Mouse (Mus musculus) liver, embryonic 14.5 days (tissue): ENCODE measurements around the gene Gm43951. TPM values are rescaled to one million over a fixed set of nuclear protein-coding genes. Genes with fewer than 3 reads are reported as not detected.

Source experiments
- ATAC-seq: fragments of 200-750 bp; cut with Nextera tagmentation; 2 replicates; pipeline ENCODE4 v1.8.0; 2017; ENCODE audit warnings: moderate number of reproducible peaks, mild to moderate bottlenecking, moderate library complexity; ENCODE audit not compliant: insufficient read depth
- DNase-seq, 3 experiments: peaks; one replicate each; pipeline ENCODE4 v3.0.0-alpha.2; 2012 to 2013; ENCODE audit warnings: low read depth in 3 of 3, low spot score in 3 of 3
- H3K27ac ChIP-seq: fragments of 300-500 bp; sonication (generic); 2 replicates; pipeline ENCODE4 v1.5.1; 2014; ENCODE audit warnings: moderate library complexity, mild to moderate bottlenecking, control low read depth, inconsistent platforms
- H3K27me3 ChIP-seq: fragments of 300-500 bp; sonication (generic); 2 replicates; pipeline ENCODE4 v1.6.1; 2014; ENCODE audit warnings: mild to moderate bottlenecking, low read length, moderate library complexity; ENCODE audit not compliant: control insufficient read depth, insufficient read depth
- H3K36me3 ChIP-seq: fragments of 300-500 bp; sonication (generic); replicated peaks from 2 replicates; pipeline ENCODE4 v1.6.1; 2014; ENCODE audit warnings: low read depth; ENCODE audit not compliant: control insufficient read depth, insufficient read depth
- H3K4me1 ChIP-seq, 2 experiments: fragments of 200-500 bp in 1 of 2; fragments of 300-500 bp in 1 of 2; sonication (generic) in 1 of 2; replicated peaks; 2 replicates each; pipeline ENCODE4 v1.6.1; 2012 to 2014; ENCODE audit warnings: antibody characterized with exemption in 1 of 2, inconsistent platforms in 1 of 2, low read length in 1 of 2; ENCODE audit not compliant: control insufficient read depth in 2 of 2, insufficient read depth in 2 of 2
- H3K4me2 ChIP-seq: fragments of 300-500 bp; sonication (generic); 2 replicates; pipeline ENCODE4 v1.6.1; 2014; ENCODE audit warnings: low read depth, mild to moderate bottlenecking, control low read depth, moderate library complexity
- H3K4me3 ChIP-seq, 2 experiments: fragments of 200-500 bp in 1 of 2; fragments of 300-500 bp in 1 of 2; sonication (generic) in 1 of 2; 2 replicates each; pipeline ENCODE4 v1.5.1; 2012 to 2014; ENCODE audit warnings: low read depth in 2 of 2, low read length in 2 of 2, mild to moderate bottlenecking in 2 of 2, control low read depth in 1 of 2, inconsistent platforms in 1 of 2, moderate library complexity in 1 of 2; ENCODE audit not compliant: insufficient read depth in 1 of 2
- H3K9ac ChIP-seq: fragments of 300-500 bp; sonication (generic); replicated peaks from 2 replicates; pipeline ENCODE4 v1.6.1; 2014; ENCODE audit warnings: mild to moderate bottlenecking, control low read depth, moderate library complexity
- H3K9me3 ChIP-seq: fragments of 300-500 bp; sonication (generic); 2 replicates; pipeline ENCODE4 v1.6.1; 2016; ENCODE audit warnings: low read length, mixed read lengths; ENCODE audit not compliant: control insufficient read depth
- CTCF ChIP-seq: IDR thresholded peaks from 2 replicates; pipeline ENCODE4 v1.5.1; 2016; ENCODE audit warnings: antibody characterized with exemption, low read depth, control low read depth
- EP300 ChIP-seq: IDR thresholded peaks from 2 replicates; pipeline ENCODE4 v1.6.1; 2016; ENCODE audit warnings: antibody characterized with exemption, low read depth
- WGBS: fragments of 180-500 bp; shearing (Covaris S2); extraction: QIAGEN DNeasy Blood & Tissue Kit; methylation state at CpG from one replicate; pipeline ENCODE4 v1.1.7; 2014; ENCODE audit not compliant: insufficient replicate concordance; 5-methylcytosine and 5-hydroxymethylcytosine counted together
- polyA plus RNA-seq, 2 experiments: library from polyadenylated mRNA; depleted of rRNA in 1 of 2; stranded (reverse) in 1 of 2; unstranded in 1 of 2; fragments of >200 nt; fragmentation: Nextera tagmentation in 1 of 2; extraction: Ambion mirVana in 1 of 2; gene quantifications; 2 replicates each; pipeline versions ENCODE4 v1.2.1 to v1.2.3; 2012 to 2014

Gm43951 gene
- polyA plus RNA-seq, 2 experiments: 0.09 TPM; not detected in 1

GRCm38 (mm10) chr11:72156624-72157023, 50.0 kb downstream of the Gm43951 start:
- H3K27me3 ChIP-seq: no peaks in the 10 kb centered on the region
- H3K4me2 ChIP-seq: no peak overlapping the region
- H3K4me3 ChIP-seq: no peak overlapping the region
- no peaks in the 10 kb centered on the region for H3K9me3 ChIP-seq
- ATAC-seq (no peak), DNase-seq (no peak)
- no peak overlapping the region for H3K27ac ChIP-seq
- no peak overlapping the region for H3K9ac ChIP-seq
- H3K4me1 ChIP-seq: no peaks in the 10 kb centered on the region
- WGBS: 62% methylated on average over 2 of the region's 2 CpGs
- TF ChIP-seq CTCF: no peak
- no peak for TF ChIP-seq EP300
- no peaks in the 10 kb centered on the region for H3K36me3 ChIP-seq

GRCm38 (mm10) chr11:72155981-72156428, 50.6 kb downstream of the Gm43951 start:
- WGBS: 61% methylated on average over 4 of the region's 4 CpGs
- ATAC-seq: no peak
- no peak for DNase-seq
- no peaks in the 10 kb centered on the region for H3K9me3 ChIP-seq
- H3K4me2 ChIP-seq: no peak overlapping the region
- H3K4me3 ChIP-seq: no peak overlapping the region
- no peaks in the 10 kb centered on the region for H3K4me1 ChIP-seq
- no peak overlapping the region for H3K9ac ChIP-seq
- H3K27ac ChIP-seq: no peak overlapping the region
- TF ChIP-seq EP300 (no peak), CTCF (no peak)
- no peaks in the 10 kb centered on the region for H3K27me3 ChIP-seq
- no peaks in the 10 kb centered on the region for H3K36me3 ChIP-seq

GRCm38 (mm10) chr11:72155186-72155980, 51.3 kb downstream of the Gm43951 start:
- TF ChIP-seq EP300 (no peak), CTCF (no peak)
- H3K4me1 ChIP-seq: no peaks in the 10 kb centered on the region
- no peaks in the 10 kb centered on the region for H3K9me3 ChIP-seq
- H3K36me3 ChIP-seq: no peaks in the 10 kb centered on the region
- no peaks in the 10 kb centered on the region for H3K27me3 ChIP-seq
- ATAC-seq (no peak), DNase-seq (no peak)
- no peak overlapping the region for H3K27ac ChIP-seq
- 73% methylated on average over 11 of the region's 11 CpGs for WGBS
- no peak overlapping the region for H3K4me3 ChIP-seq
- no peak overlapping the region for H3K4me2 ChIP-seq
- no peak overlapping the region for H3K9ac ChIP-seq

Other genes with a start within 250 kb of the Gm43951 start
- gene Aipl1, start 169.3 kb downstream of the Gm43951 start, polyA plus RNA-seq (2012; rRNA removed): 0.11 TPM in 2 replicates
- gene Aipl1, start 169.3 kb downstream of the Gm43951 start, polyA plus RNA-seq (2014; fragmentation: Nextera tagmentation; extraction: Ambion mirVana): 0.11 and 0.14 TPM in 2 replicates
- 12.1 and 13.0 TPM in 2 replicates for gene Pimreg, start 164.8 kb downstream of the Gm43951 start, polyA plus RNA-seq (2012; rRNA removed)
- gene Pimreg, start 164.8 kb downstream of the Gm43951 start, polyA plus RNA-seq (2014; fragmentation: Nextera tagmentation; extraction: Ambion mirVana): 18.5 and 21.4 TPM in 2 replicates
- gene Pitpnm3, start 71.1 kb downstream of the Gm43951 start, polyA plus RNA-seq (2012; rRNA removed): 0.09 and 0.13 TPM in 2 replicates
- 0.01 and 0.11 TPM in 2 replicates for gene Pitpnm3, start 71.1 kb downstream of the Gm43951 start, polyA plus RNA-seq (2014; fragmentation: Nextera tagmentation; extraction: Ambion mirVana)
- gene 4933427D14Rik, start 619 bp upstream of the Gm43951 start, polyA plus RNA-seq (2012; rRNA removed): 1.5 and 2.3 TPM in 2 replicates
- 2.1 and 2.8 TPM in 2 replicates for gene 4933427D14Rik, start 619 bp upstream of the Gm43951 start, polyA plus RNA-seq (2014; fragmentation: Nextera tagmentation; extraction: Ambion mirVana)
- gene Txndc17, start 707 bp upstream of the Gm43951 start, polyA plus RNA-seq (2012; rRNA removed): 27.3 and 43.5 TPM in 2 replicates
- 66.9 and 68.0 TPM in 2 replicates for gene Txndc17, start 707 bp upstream of the Gm43951 start, polyA plus RNA-seq (2014; fragmentation: Nextera tagmentation; extraction: Ambion mirVana)
- 6.0 and 8.5 TPM in 2 replicates for gene Med31, start 8.8 kb upstream of the Gm43951 start, polyA plus RNA-seq (2012; rRNA removed)
- 13.0 TPM in 2 replicates for gene Med31, start 8.8 kb upstream of the Gm43951 start, polyA plus RNA-seq (2014; fragmentation: Nextera tagmentation; extraction: Ambion mirVana)
- not detected in 2 replicates for gene Slc13a5, start 60.4 kb upstream of the Gm43951 start, polyA plus RNA-seq (2012; rRNA removed)
- gene Slc13a5, start 60.4 kb upstream of the Gm43951 start, polyA plus RNA-seq (2014; fragmentation: Nextera tagmentation; extraction: Ambion mirVana): not detected in 2 replicates
- gene Xaf1, start 94.8 kb upstream of the Gm43951 start, polyA plus RNA-seq (2012; rRNA removed): 0.64 and 1.6 TPM in 2 replicates
- 1.7 TPM in 2 replicates for gene Xaf1, start 94.8 kb upstream of the Gm43951 start, polyA plus RNA-seq (2014; fragmentation: Nextera tagmentation; extraction: Ambion mirVana)
- gene Fbxo39, start 107.6 kb upstream of the Gm43951 start, polyA plus RNA-seq (2012; rRNA removed): not detected in 2 replicates
- gene Fbxo39, start 107.6 kb upstream of the Gm43951 start, polyA plus RNA-seq (2014; fragmentation: Nextera tagmentation; extraction: Ambion mirVana): not detected in 2 replicates
- gene Tekt1, start 155.6 kb upstream of the Gm43951 start, polyA plus RNA-seq (2012; rRNA removed): not detected in 2 replicates
- not detected in 2 replicates for gene Tekt1, start 155.6 kb upstream of the Gm43951 start, polyA plus RNA-seq (2014; fragmentation: Nextera tagmentation; extraction: Ambion mirVana)
- 1.1 and 1.3 TPM in 2 replicates for gene Smtnl2, start 204.9 kb upstream of the Gm43951 start, polyA plus RNA-seq (2012; rRNA removed)
- gene Smtnl2, start 204.9 kb upstream of the Gm43951 start, polyA plus RNA-seq (2014; fragmentation: Nextera tagmentation; extraction: Ambion mirVana): 0.85 and 0.86 TPM in 2 replicates
- gene Ggt6, start 228.7 kb upstream of the Gm43951 start, polyA plus RNA-seq (2012; rRNA removed): 0.10 and 0.18 TPM in 2 replicates
- gene Ggt6, start 228.7 kb upstream of the Gm43951 start, polyA plus RNA-seq (2014; fragmentation: Nextera tagmentation; extraction: Ambion mirVana): 0.25 and 0.38 TPM in 2 replicates
- gene Mybbp1a, start 234.5 kb upstream of the Gm43951 start, polyA plus RNA-seq (2012; rRNA removed): 31.0 and 56.3 TPM in 2 replicates
- gene Mybbp1a, start 234.5 kb upstream of the Gm43951 start, polyA plus RNA-seq (2014; fragmentation: Nextera tagmentation; extraction: Ambion mirVana): 65.5 and 72.6 TPM in 2 replicates